Mouse (Mus musculus) heart, embryonic 11.5 days (tissue): ENCODE measurements around the gene Klk1. TPM values are rescaled to one million over a fixed set of nuclear protein-coding genes. Genes with fewer than 3 reads are reported as not detected.
"Not testable (repeated sequence)": the region's sequence is repeated elsewhere in the genome, so short reads cannot be mapped to it uniquely, and the experiment has no call there.

ENCODE experiments used
- ATAC-seq: fragments of 200-750 bp; cut with Nextera tagmentation; replicated peaks from 2 replicates; pipeline ENCODE4 v1.8.0; 2017; ENCODE audit warnings: moderate library complexity; ENCODE audit not compliant: insufficient number of reproducible peaks, low FRiP score, low TSS enrichment
- H3K27ac ChIP-seq: fragments of 300-500 bp; sonication (generic); 2 replicates; pipeline ENCODE4 v1.5.1; 2014; ENCODE audit warnings: mild to moderate bottlenecking, low read depth, low read length
- H3K27me3 ChIP-seq: fragments of 300-500 bp; sonication (generic); 2 replicates; pipeline ENCODE4 v1.6.1; 2014; ENCODE audit warnings: mild to moderate bottlenecking, low read length, mixed read lengths; ENCODE audit not compliant: control insufficient read depth, insufficient read depth
- H3K36me3 ChIP-seq: fragments of 300-500 bp; sonication (generic); 2 replicates; pipeline ENCODE4 v1.6.1; 2014; ENCODE audit warnings: mild to moderate bottlenecking, low read length, moderate library complexity, mixed read lengths; ENCODE audit not compliant: control insufficient read depth, insufficient read depth
- H3K4me1 ChIP-seq: fragments of 300-500 bp; sonication (generic); 2 replicates; pipeline ENCODE4 v1.6.1; 2014; ENCODE audit warnings: low read length; ENCODE audit not compliant: control insufficient read depth, insufficient read depth
- H3K4me2 ChIP-seq: fragments of 300-500 bp; sonication (generic); 2 replicates; pipeline ENCODE4 v1.6.1; 2014; ENCODE audit warnings: mild to moderate bottlenecking, moderate library complexity
- H3K4me3 ChIP-seq: fragments of 300-500 bp; sonication (generic); 2 replicates; pipeline ENCODE4 v1.5.1; 2014; ENCODE audit warnings: low read depth, low read length
- H3K9ac ChIP-seq: fragments of 300-500 bp; sonication (generic); 2 replicates; pipeline ENCODE4 v1.6.1; 2014; ENCODE audit warnings: mild to moderate bottlenecking, low read depth, low read length, moderate library complexity
- H3K9me3 ChIP-seq: fragments of 300-500 bp; sonication (generic); replicated peaks from 2 replicates; pipeline ENCODE4 v1.6.1; 2016; ENCODE audit warnings: low read length; ENCODE audit not compliant: control insufficient read depth
- WGBS: fragments of 180-500 bp; shearing (Covaris S2); extraction: QIAGEN DNeasy Blood & Tissue Kit; methylation state at CpG from one replicate; pipeline ENCODE4 v1.1.7; 2014; ENCODE audit not compliant: insufficient replicate concordance; 5-methylcytosine and 5-hydroxymethylcytosine counted together
- polyA plus RNA-seq: library from polyadenylated mRNA; unstranded; fragments of >200 nt; fragmentation: Nextera tagmentation; extraction: Ambion mirVana; gene quantifications from 2 replicates; pipeline ENCODE4 v1.2.1, GENCODE M21; 2014

The Klk1 gene
- not detected in 2 replicates for polyA plus RNA-seq

DNA sequence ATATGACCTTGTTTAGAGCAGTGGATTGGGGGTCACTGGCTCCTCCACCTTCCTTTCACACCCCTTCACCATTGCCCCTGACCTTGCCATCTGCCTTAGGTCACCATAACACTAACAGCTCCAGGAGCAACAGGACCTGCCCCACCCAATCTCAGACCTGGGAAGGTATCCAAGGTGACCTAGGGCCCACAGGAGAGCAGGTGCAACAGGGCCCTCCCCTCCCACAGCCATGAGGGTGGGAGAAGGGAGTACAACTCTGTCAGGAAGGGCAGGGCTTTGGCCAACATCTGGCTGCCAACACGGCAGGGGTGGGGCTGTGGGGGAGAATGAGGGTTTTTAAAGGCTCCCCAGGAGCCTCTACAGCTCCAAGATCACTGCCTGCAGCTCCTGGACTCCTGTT, at the start of gene Klk1:
Klk1 (plus strand) TSS at position 285 of the 400 bp plus-strand sequence.
- Histone ChIP-seq H3K36me3 (no peaks in the 10 kb centered on the region), H3K4me2 (no peak within 1 kb of the TSS), H3K27me3 (no peaks in the 10 kb centered on the region), H3K9ac (no peak within 1 kb of the TSS), H3K4me1 (no peaks in the 10 kb centered on the region), H3K27ac (no peak within 1 kb of the TSS), H3K9me3 (no peaks in the 10 kb centered on the region), H3K4me3 (no peak within 1 kb of the TSS)
- WGBS = 22% methylated on average over 1 of the region's 1 CpGs
- no peak for ATAC-seq

DNA sequence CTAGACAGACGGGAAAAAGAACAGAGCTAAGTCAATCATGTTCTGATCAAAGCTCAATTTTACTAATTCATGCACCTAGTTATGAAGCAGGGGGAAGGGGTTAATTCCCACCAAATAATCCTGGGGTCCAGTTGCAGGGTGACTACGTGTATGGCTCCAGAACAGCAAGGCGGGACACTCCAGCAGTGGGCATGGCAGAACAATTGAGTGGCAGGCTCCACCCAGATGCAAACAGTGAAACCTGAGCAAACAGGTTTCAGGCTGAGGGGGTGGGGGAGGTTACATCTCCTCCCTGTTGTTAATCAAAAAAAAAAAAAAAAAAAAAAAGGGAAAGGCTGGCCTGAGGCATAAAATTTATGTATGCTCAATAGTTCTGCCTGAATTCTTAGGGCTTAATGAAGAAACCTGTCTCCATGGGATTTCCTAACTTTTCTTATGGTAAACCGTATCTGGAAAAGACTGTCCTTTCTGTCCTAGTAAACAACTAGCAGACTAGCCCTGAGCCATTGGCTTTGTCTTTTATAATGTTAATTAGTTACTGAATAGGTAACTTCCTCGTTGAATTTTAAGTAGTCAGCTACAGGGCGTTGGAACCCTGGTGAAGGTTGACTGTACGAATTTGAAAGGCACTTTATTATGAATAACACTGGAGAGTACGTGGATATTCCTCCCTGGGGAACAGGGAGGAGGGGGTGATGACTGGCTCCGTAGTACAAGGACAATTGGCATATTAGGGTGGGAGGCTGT, 45.7 kb upstream of the Klk1 start:
- H3K4me1 ChIP-seq = no peaks in the 10 kb centered on the region
- no peaks in the 10 kb centered on the region for H3K9me3 ChIP-seq
- H3K27ac ChIP-seq = no peak overlapping the region
- H3K9ac ChIP-seq = no peak overlapping the region
- WGBS = 73% methylated on average over 9 of the region's 9 CpGs
- H3K36me3 ChIP-seq = no peaks in the 10 kb centered on the region
- no peak overlapping the region for H3K4me3 ChIP-seq
- no peak overlapping the region for H3K4me2 ChIP-seq
- no peak for ATAC-seq
- H3K27me3 ChIP-seq = no peaks in the 10 kb centered on the region

DNA sequence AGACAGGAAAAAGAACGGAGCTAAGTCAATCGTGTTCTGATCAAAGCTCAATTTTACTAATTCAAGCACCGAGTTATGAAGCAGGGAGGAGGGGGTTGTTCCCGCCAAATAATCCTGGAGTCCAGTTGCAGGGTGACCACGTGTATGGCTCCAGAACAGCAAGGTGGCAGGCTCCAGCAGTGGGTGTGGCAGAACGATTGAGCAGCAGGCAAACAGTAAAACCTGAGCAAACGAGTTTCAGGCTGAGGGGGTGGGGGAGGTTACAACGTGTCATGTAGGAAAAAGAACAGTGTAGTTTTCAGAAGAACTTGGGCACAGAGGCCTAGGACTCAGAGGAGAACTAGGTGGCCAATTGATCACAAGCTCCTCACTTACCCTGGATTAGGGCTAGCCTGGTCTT, 38.6 kb upstream of the Klk1 start:
- not testable (repeated sequence) for H3K4me1 ChIP-seq, H3K4me2 ChIP-seq, H3K4me3 ChIP-seq, H3K36me3 ChIP-seq, H3K27ac ChIP-seq, H3K27me3 ChIP-seq, H3K9me3 ChIP-seq, ATAC-seq, H3K9ac ChIP-seq
- WGBS = 61% methylated on average over 8 of the region's 8 CpGs

DNA sequence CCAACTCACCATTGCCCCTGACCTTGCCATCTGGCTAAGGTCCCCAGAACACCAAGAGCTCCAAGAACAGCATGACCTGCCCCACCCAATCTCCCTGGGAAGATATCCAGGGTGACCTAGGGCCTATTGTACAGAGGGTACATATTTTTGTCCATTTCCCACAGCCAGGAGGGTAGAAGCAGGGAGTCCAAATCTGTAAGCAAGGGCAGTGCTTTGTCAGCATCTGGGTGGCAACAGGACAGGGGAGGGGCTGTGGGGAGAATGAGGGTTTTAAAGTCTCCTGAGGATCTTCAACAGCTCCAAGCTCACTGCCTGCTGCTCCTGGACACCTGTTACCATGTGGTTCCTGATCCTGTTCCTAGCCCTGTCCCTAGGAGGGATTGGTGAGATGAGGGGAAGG, 37.2 kb upstream of the Klk1 start, which contains the start of gene Klk1b24:
Klk1b24 (plus strand) TSS at position 301 of the 400 bp plus-strand sequence.
- not testable (repeated sequence) for H3K36me3 ChIP-seq, H3K4me2 ChIP-seq, H3K4me1 ChIP-seq, ATAC-seq, H3K4me3 ChIP-seq, H3K27me3 ChIP-seq, H3K9ac ChIP-seq, H3K9me3 ChIP-seq, H3K27ac ChIP-seq

DNA sequence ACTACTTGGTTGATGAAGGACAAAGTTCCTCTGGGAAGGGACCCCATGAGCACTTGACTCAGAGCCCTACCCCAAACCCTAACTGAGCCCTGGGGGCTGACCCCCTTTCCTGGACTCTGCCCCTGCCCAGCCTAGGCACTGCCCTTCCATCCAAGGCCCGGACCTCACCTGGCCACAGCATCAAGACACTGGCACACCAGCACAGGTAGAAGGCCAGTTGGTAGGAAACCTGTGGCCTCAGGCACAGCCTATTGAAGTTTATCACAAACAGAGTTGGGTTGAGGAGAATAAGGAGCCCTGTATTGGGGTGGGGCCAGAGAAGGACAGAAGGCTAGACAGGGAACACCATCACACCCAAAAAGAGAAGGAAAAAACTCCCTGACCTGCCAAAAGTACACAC, 31.7 kb upstream of the Klk1 start:
- H3K4me3 ChIP-seq, H3K4me2 ChIP-seq, H3K9me3 ChIP-seq, H3K27ac ChIP-seq, H3K27me3 ChIP-seq, H3K36me3 ChIP-seq, H3K4me1 ChIP-seq, H3K9ac ChIP-seq, ATAC-seq: not testable (repeated sequence)
- WGBS = 62% methylated on average over 1 of the region's 1 CpGs

DNA sequence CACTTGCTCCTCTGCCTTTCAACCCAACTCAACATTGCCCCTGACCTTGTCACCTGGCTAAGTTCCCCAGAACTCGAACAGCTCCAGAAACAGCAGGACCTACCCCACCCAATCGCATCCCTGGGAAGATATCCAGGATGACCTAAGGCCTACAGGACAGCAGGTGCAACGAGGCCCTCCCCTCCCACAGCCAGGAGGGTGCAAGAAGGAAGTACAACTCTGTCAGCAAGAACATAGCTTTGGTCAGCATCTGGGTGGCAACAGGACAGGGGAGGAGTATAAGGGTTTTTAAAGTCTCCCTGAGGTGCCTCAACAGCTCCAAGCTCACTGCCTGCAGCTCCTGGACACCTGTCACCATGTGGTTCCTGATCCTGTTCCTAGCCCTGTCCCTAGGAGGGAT, 27.3 kb upstream of the Klk1 start, which contains the start of gene Klk1b3:
Klk1b3 (plus strand) TSS at position 301 of the 400 bp plus-strand sequence.
- H3K9ac ChIP-seq = no peak within 1 kb of the TSS
- no peak within 1 kb of the TSS for H3K4me3 ChIP-seq
- no peak for ATAC-seq
- H3K9me3 ChIP-seq = no peaks in the 10 kb centered on the region
- WGBS = 58% methylated on average over 3 of the region's 3 CpGs
- no peak within 1 kb of the TSS for H3K27ac ChIP-seq
- H3K36me3 ChIP-seq = no peaks in the 10 kb centered on the region
- no peak within 1 kb of the TSS for H3K4me2 ChIP-seq
- H3K4me1 ChIP-seq = no peaks in the 10 kb centered on the region
- H3K27me3 ChIP-seq = no peaks in the 10 kb centered on the region

DNA sequence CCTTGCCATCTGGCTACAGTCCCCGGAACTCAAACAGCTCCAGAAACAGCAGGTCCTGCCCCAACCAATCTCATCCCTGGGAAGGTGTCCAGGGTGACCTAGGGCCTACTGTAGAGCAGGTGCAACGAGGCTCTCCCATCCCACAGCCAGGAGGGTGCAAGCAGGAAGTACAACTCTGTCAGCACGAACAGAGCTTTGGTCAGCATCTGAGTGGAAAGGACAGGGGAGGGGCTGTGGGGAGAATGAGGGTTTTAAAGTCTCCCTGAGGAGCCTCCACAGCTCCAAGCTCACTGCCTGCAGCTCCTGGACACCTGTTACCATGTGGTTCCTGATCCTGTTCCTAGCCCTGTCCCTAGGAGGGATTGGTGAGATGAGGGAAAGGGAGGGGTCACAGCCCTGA, 18.0 kb upstream of the Klk1 start, which contains the start of gene Klk1b4:
Klk1b4 (plus strand) TSS at position 301 of the 400 bp plus-strand sequence.
- H3K27me3 ChIP-seq, H3K4me2 ChIP-seq, H3K9me3 ChIP-seq, ATAC-seq, H3K27ac ChIP-seq, H3K4me3 ChIP-seq, H3K4me1 ChIP-seq, H3K36me3 ChIP-seq, H3K9ac ChIP-seq: not testable (repeated sequence)
- 52% methylated on average over 3 of the region's 3 CpGs for WGBS

DNA sequence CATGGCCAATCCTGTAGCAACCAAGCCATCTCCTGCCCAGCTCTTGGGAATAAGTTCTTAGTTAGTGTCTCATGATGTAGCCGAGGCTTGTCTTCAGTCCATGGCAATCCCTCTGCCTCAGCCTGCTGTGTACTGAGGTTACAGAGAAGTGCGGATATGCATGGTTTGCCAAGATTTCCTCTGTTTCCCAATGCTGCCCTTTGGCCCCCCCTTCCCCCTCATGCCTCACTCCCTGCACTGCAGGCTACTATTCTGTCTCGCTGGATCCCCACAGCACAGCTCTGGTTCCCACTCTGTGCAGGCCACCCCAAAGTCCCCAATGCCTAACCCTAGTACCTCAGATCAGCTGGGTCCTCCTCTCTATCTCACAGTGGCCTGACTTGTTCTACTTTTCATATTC, 16.9 kb upstream of the Klk1 start:
- ATAC-seq = no peak
- WGBS = 66% methylated on average over 3 of the region's 3 CpGs
- H3K27me3 ChIP-seq = no peaks in the 10 kb centered on the region
- no peaks in the 10 kb centered on the region for H3K4me1 ChIP-seq
- H3K27ac ChIP-seq = no peak overlapping the region
- no peak overlapping the region for H3K4me3 ChIP-seq
- H3K9me3 ChIP-seq = no peaks in the 10 kb centered on the region
- no peaks in the 10 kb centered on the region for H3K36me3 ChIP-seq
- H3K9ac ChIP-seq = no peak overlapping the region
- no peak overlapping the region for H3K4me2 ChIP-seq

DNA sequence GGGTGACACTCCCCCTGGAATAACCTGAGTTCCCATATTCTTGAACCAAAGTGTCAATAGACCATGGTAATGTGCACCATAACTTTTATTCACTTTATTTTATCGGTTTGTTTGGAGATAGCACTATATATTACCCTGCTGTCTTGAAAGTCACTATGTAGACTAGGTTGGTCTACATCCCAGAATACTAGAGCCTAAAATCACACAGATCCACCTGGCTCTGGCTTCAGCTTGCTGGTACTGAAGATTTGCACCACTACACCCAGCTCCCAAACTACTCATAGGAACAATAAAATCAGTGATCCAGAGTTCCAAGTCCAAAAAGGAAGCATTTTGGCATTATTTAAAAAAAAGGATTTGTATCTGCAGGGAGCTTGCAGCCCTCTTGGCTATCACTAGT, 9.5 kb upstream of the Klk1 start, which contains the start of gene Klk1b5:
Klk1b5 (plus strand) TSS at position 301 of the 400 bp plus-strand sequence.
- H3K4me2 ChIP-seq = no peak within 1 kb of the TSS
- WGBS = 76% methylated on average over 1 of the region's 1 CpGs
- H3K27ac ChIP-seq = no peak within 1 kb of the TSS
- H3K36me3 ChIP-seq = no peaks in the 10 kb centered on the region
- H3K4me3 ChIP-seq = no peak within 1 kb of the TSS
- H3K4me1 ChIP-seq = no peaks in the 10 kb centered on the region
- no peak for ATAC-seq
- H3K27me3 ChIP-seq = no peaks in the 10 kb centered on the region
- no peak within 1 kb of the TSS for H3K9ac ChIP-seq
- no peaks in the 10 kb centered on the region for H3K9me3 ChIP-seq
